Mouse (Mus musculus): Measurements from ENCODE around the gene Klrc1.
"Not testable (repeated sequence)": the region's sequence is repeated elsewhere in the genome, so short reads cannot be mapped to it uniquely, and the experiment has no call there.

Klrc1 gene

DNA sequence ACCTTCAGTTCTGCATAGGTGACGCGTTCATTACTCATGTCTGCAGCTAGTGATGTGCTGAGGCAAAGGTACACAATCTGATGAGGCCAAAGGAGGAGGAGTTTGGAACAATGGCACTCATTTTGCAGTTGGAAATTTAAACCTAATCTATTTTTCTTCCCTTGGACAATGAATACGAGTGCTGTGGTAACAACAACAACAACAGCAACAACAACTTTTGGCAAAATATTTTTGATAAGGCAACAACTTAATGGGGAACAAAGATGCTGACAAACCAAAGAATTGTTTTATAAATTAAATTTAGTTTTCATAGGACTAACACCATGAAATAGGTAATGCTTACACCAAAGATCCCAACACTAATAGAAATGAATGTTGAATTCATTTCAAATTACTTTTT, at the start of gene Klrc1:
TSS of gene Klrc1 (minus strand) at position 101 of the 400 bp plus-strand sequence.
- DNase-seq, result no peak

- no peak for DNase-seq
Measured at GRCm38 (mm10) chr6:129727237-129727636, 48.5 kb upstream of the Klrc1 start.

- DNase-seq, result no peak
Measured at GRCm38 (mm10) chr6:129721390-129721789, 42.6 kb upstream of the Klrc1 start.

DNA sequence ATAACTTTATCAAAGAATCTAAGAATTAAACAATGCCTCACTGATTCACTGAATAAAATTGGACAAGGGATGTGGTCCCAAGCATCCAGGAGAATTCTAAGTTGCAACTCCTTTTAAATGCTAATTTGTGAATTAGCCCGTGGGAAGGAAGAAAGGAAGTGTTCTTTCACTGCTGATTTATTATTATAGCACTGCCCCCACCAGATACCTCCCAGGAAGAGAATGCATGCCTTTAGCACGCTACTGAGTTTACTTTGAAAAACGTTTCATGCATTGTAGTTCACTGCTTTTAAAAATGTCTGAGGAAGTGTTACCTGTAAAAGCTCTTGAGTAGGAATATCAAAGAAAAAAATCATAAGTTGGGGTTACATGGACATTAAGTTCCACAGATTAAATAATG, 41.7 kb upstream of the Klrc1 start:
- no peak for DNase-seq

GRCm38 (mm10) chr6:129717032-129717431, 38.3 kb upstream of the Klrc1 start, which contains the start of gene Klri1:
Gene Klri1, minus strand, starts transcription at chr6:129717132.
- no peak for DNase-seq

- no peak for DNase-seq
Measured at GRCm38 (mm10) chr6:129713566-129713965, 34.8 kb upstream of the Klrc1 start.

GRCm38 (mm10) chr6:129691436-129691835, 12.7 kb upstream of the Klrc1 start:
- not testable (repeated sequence) for DNase-seq

GRCm38 (mm10) chr6:129680379-129680778, 1.6 kb upstream of the Klrc1 start:
- DNase-seq, result no peak

- not testable (repeated sequence) for DNase-seq
Measured at GRCm38 (mm10) chr6:129661301-129661700, 17.5 kb downstream of the Klrc1 start.

DNA sequence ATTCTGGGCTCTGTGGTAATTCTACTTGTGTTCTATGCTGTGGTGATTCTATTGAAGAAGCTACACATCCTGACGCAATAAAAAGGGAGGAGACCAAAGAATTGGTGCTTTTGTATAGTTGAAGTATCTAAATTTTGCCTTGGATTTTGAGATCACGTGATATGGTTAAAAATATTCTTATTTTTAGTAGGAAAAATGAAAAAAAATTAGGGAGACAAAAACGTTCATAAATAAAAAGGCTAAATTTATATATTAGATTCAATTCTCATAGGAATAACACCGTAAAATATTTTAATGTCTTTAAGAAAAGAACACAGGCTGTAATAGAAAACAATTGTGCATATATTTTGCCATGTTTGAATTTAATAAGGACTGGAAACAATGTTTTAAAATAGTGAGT, 18.2 kb downstream of the Klrc1 start, which contains the start of gene Klrc2:
TSS of gene Klrc2 (minus strand) at position 101 of the 400 bp plus-strand sequence.
- not testable (repeated sequence) for DNase-seq

- DNase-seq, result not testable (repeated sequence)
Measured at GRCm38 (mm10) chr6:129644054-129644453, 34.7 kb downstream of the Klrc1 start.

DNA sequence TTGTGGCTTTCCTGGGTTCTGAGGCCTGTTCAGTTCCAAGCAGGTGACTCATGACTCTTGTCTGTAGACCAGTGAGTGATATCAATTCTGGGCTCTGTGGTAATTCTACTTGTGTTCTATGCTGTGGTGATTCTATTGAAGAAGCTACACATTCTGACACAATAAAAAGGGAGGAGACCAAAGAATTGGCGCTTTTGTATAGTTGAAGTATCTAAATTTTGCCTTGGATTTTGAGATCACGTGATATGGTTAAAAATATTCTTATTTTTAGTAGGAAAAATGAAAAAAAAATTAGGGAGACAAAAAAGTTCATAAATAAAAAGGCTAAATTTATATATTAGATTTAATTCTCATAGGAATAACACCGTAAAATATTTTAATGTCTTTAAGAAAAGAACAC, 35.5 kb downstream of the Klrc1 start, which contains the start of gene Klrc3:
TSS of gene Klrc3 (minus strand) at position 101 of the 400 bp plus-strand sequence.
- DNase-seq, result not testable (repeated sequence)

GRCm38 (mm10) chr6:129631046-129631445, 47.7 kb downstream of the Klrc1 start:
- DNase-seq, result not testable (repeated sequence)

DNA sequence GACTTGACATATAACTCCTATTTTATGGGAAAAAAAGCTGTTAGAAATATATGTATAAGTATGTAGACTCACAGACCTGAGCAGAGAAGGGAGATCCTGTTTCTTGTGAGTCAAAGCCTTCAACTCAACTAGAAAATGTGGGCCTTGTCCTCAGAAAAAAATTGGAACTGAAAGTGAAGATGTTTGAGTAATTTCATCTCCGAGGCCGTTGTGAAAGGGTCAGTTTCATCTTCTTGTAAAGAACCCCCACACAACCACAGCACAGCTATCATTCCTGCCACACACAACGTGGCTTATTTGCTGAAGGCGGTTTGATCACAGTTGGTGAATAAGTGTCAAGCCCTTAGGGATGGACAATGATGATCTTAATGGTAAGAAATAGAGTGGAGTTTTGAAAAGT, 55.0 kb downstream of the Klrc1 start, which contains the start of gene Klrk1:
TSS of gene Klrk1 (minus strand) at position 130 of the 400 bp plus-strand sequence.
- DNase-seq, result no peak
